Mouse (Mus musculus) macrophage (primary cell): ENCODE measurements at regions not wholly inside any gene's neighbourhood (a gene's known extent, or its start where the extent isn't known, plus 50 kb on each side); places are given as distances from the start of the nearest gene placed in this dataset.
"Not testable (repeated sequence)": the region's sequence is repeated elsewhere in the genome, so short reads cannot be mapped to it uniquely, and the experiment has no call there.

Experiments used
- H3K27ac ChIP-seq: fragments of 350-480 bp; formaldehyde crosslinking; 2 replicates; pipeline ENCODE4 v1.9.0; 2021
- H3K36me3 ChIP-seq: fragments of 350-480 bp; formaldehyde crosslinking; 2 replicates; pipeline ENCODE4 v1.9.0; 2021; ENCODE audit errors: inconsistent target
- H3K4me3 ChIP-seq: fragments of 350-480 bp; formaldehyde crosslinking; 2 replicates; pipeline ENCODE4 v1.9.0; 2021; ENCODE audit errors: inconsistent target
- H3K79me2 ChIP-seq: fragments of 350-480 bp; formaldehyde crosslinking; 2 replicates; pipeline ENCODE4 v1.9.0; 2021; ENCODE audit errors: inconsistent target
- WGBS: methylation state at CpG from one replicate; pipeline ENCODE4 v1.1.7; 2026; ENCODE audit warnings: inconsistent platforms; ENCODE audit not compliant: missing documents; 5-methylcytosine and 5-hydroxymethylcytosine counted together

DNA sequence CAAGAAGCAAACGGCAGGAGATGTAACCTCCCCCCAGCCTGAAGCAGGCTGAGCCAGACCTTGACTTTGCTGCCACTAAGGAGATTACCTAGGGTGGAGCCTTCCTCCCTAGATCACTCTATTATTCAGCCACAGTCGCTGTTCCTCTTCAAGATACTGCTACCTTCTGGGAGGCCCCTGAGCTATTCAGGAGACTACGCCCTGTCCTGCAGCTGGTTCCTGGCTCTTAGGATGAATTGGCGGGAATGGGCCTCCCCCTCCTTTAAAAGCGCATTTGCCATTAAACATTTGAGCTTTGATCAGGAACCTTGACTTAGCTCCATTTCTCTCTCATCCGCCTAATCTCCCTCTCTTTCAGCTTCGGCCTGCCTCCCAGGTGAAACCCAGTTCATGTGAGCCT is 331.8 kb upstream of the Zfp703 start:
- not testable (repeated sequence) for H3K36me3 ChIP-seq, H3K27ac ChIP-seq, H3K79me2 ChIP-seq, H3K4me3 ChIP-seq
- WGBS, result 96% methylated on average over 7 of the region's 7 CpGs

DNA sequence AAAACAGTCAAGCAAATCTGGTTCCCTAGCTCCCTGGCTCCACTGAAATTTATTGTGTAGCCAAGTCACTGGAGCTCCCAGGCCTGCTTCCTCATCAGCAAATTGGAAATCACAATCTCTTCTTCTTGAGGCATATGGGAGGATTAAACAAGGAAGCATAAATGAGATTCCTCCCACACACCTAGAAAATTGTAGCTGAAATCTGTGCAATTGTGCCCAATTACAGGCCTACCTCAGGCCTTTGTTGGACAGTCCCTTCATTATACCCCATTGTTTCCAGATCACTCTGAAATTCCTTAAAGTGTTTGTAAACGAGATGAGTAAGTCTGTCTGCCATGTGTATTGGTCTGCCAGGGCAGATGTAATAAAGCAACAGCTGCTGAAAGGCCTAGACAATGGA is 326.8 kb upstream of the Zfp703 start:
- 44% methylated on average over 1 of the region's 1 CpGs for WGBS
- no peak overlapping the region for H3K4me3 ChIP-seq
- H3K79me2 ChIP-seq, result no peaks in the 10 kb centered on the region
- H3K27ac ChIP-seq, result no peak overlapping the region
- no peaks in the 10 kb centered on the region for H3K36me3 ChIP-seq

DNA sequence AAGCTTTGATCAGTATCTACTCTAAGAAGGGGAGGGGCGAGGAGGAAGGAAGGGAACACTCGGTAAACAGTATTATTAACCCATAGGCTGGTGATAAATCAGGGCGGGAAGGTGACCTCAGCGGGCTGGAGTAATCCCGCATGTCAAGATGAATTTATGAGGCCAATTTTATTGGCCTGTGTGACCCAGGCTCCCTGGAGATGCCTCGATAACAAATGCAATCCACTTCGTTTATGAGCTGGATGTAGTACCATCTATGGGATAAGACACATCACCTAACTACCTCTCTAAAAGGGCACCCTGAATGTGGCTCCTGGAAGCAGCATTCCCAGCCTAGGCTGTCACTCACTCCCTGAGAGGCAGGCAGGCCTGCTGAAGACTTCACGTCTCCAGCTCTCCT is 321.2 kb upstream of the Zfp703 start:
- no peak overlapping the region for H3K4me3 ChIP-seq
- H3K36me3 ChIP-seq, result no peaks in the 10 kb centered on the region
- no peaks in the 10 kb centered on the region for H3K79me2 ChIP-seq
- H3K27ac ChIP-seq, result no peak overlapping the region
- WGBS, result 31% methylated on average over 8 of the region's 8 CpGs

DNA sequence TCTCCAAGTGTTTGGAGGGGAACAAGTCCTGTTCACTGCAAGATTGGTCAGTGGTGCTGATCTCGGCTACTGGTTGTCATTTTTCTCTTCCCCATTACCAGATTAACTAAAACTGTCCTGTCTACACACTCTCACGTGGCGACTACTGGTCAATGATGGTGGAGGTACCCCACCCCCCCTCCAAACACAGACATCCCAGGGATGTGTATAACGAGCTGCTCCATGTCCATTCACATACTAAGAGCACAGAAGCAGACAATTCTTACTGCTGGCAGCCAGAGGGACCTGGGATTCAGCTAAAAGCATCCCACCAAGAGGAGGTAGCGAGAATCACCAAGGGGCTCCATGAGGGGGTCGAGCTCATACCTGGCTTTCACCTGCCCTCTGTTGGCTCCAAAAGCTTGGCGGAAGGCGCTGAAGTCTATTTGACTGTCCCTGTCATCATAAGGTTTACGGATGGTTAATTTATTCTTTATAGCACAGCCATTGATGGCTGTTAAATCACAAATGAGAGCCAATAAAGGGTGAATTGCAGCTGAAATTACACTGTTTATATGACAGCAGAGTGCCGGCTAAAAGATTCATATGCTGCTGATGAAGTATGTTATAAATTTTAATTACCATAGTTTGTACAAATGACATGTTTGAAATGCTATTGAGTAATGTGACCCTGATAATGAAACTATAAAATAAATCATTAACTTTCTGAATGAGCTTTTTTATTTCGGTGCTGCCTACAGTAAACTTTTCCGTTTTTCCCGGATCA is 320.6 kb upstream of the Zfp703 start:
- no peaks in the 10 kb centered on the region for H3K36me3 ChIP-seq
- 84% methylated on average over 13 of the region's 13 CpGs for WGBS
- H3K27ac ChIP-seq, result no peak overlapping the region
- H3K4me3 ChIP-seq, result no peak overlapping the region
- H3K79me2 ChIP-seq, result no peaks in the 10 kb centered on the region

DNA sequence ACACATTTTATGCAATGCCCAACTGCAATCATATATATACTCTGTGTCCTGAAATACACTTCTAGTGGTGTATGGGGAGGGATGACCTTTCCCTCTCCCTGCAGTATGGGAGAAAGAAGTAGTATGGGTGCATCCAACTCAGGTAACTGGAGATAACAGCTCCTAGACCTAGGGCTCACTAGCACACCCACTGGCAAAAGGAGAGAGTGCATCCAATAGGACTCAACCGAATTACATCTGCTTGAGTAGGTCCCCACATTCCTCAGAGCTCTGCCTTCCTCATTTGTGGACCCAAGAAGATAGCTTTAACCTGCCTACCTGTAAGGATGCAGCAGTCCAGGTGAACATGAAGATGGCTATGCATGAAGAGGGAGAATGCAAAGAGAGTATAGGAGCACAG is 317.7 kb upstream of the Zfp703 start:
- WGBS, result 33% methylated on average over 1 of the region's 1 CpGs
- no peak overlapping the region for H3K27ac ChIP-seq
- no peaks in the 10 kb centered on the region for H3K36me3 ChIP-seq
- H3K4me3 ChIP-seq, result no peak overlapping the region
- H3K79me2 ChIP-seq, result no peaks in the 10 kb centered on the region

DNA sequence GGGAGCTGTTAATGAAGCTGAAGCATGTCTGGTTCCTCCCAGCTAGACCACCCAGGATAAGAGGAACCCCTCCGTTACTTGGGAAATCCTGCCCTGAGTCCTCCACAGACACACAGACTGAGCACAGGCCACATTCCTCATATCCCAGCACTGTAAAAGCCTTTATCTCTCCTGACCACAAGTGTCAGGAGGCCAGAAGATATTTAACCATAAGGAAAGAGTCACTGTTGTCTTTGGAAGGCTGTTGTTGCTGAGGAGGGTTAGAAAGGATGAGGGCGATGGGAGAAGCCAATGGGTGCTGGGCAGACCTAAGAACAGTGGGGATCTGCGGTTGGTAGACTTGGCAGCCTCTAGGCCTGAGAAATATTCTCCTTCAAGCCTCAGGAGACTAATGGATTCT is 307.6 kb upstream of the Zfp703 start:
- Histone ChIP-seq H3K27ac (no peak overlapping the region), H3K79me2 (no peaks in the 10 kb centered on the region), H3K4me3 (no peak overlapping the region), H3K36me3 (no peaks in the 10 kb centered on the region)
- WGBS, result 100% methylated on average over 3 of the region's 3 CpGs

DNA sequence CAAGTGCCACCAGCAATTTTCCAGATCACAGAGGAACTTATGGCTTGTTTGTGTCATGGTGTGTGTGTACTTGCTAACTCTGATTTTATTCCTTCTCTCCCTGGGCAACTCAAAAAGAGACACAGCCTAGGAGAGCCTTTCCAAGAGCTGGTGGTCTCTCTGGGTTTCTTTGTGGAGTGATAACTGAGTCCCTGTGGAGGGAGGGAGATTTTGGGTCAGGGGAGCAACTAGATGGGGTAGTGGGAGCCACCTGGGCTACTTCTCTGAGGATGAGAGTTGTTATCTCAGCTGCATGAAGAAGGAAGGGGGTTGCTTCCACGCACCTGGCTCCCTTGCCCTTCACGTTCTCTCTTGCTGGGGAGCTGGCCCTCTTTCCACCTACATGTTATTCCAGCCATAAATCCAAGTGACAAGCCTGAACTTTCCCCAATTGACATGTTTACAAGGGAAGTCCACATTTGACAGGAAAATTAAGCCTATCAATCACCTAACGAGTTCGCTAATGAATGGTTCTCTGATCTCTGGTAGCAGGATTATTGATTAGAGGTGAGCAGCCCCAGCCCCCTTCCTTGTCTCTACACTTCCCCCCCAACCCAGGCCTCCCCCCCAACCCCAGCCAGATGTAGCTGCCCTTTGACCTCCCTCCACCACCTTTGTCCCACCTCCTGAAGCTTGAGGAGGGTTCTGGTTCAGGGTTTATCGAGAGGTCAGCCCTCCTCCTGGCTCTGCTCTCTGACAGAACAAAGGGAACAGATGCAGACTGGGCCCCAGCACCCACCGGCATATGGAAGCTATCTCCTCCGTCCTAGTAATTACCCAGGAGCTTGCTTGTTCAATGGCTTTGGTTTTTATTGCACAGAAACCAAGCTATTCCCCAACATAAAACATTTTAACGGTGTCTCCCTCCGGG is 304.4 kb upstream of the Zfp703 start:
- WGBS, result 77% methylated on average over 9 of the region's 9 CpGs
- H3K4me3 ChIP-seq, result no peak overlapping the region
- H3K79me2 ChIP-seq, result no peaks in the 10 kb centered on the region
- H3K27ac ChIP-seq, result no peak overlapping the region
- H3K36me3 ChIP-seq, result no peaks in the 10 kb centered on the region

DNA sequence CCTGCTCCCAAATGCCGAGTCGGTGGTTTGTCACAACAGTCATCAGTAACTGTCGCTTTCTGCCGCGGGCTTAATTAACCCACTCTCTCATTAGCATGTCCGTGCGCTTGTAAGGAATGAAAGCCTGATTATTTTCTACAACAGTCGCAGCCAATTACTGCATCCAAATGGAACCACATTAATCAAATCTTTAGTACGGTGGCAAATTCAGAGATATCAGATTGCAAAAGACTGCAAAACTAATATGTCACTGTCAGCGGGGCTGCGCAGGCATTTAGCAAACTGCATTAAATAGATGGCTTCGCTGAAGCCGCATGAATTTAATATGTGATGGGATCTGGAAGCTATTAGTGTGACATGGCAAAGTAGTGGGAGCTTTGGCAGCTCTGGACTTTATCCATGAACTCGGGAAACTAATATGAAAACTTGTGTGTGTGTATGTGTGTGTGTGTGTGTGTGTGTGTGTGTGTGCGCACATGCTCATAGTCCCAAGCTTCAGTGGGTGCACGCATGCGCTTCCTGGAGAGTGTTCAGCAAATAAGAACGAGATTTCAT is 299.5 kb upstream of the Zfp703 start:
- WGBS, result 94% methylated on average over 17 of the region's 18 CpGs
- H3K79me2 ChIP-seq, result no peaks in the 10 kb centered on the region

DNA sequence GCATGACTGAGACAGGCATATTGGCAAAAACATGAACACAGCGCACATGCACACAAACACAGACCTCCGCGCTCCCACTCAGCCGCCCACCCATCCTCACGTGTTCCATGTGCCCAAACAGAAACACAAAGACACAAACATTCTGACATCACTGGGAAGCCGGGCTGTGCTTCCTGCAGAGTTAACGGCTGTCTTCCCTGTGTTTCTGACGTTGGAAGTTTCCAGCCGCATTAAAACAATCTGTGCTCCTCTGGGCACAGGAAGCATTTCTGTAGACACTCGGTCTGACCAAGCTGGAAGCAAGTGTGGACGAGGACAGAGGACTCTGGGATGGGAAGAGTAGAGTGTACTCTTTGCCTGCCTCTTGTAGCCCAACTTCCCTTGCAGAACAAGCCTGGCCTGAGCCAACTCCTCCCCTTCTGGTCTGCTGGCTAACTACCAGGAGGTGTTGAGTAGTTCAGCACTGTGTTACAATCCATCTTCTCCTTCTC is 296.2 kb upstream of the Zfp703 start:
- H3K36me3 ChIP-seq, result no peaks in the 10 kb centered on the region
- H3K4me3 ChIP-seq, result no peak overlapping the region
- H3K79me2 ChIP-seq, result no peaks in the 10 kb centered on the region
- H3K27ac ChIP-seq, result no peak overlapping the region
- WGBS, result 83% methylated on average over 11 of the region's 11 CpGs

More for the DNA sequence above, 299.5 kb upstream of the Zfp703 start:
- H3K27ac ChIP-seq, result no peak overlapping the region
- H3K36me3 ChIP-seq, result no peaks in the 10 kb centered on the region
- H3K4me3 ChIP-seq, result no peak overlapping the region

DNA sequence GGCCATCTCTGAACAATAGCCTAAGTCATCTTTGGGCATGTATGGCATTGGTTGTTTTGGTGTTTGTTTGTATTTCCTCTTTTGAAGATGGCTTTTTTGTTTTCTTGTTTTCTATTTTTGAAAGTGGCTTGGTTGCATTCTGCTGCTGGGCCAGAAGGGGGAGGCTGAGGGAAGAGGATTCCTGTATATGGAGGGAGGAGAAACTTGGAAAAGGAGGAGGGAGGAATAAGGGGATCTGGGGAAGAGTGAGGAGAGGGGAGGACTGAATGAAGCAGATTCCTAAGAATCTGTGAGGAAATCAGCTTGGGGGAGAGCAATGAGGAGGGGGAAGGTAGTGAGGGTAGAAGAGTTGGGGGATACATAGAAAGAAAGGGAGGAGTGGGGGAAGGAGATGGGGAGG is 290.0 kb upstream of the Zfp703 start:
- Histone ChIP-seq H3K27ac (no peak overlapping the region), H3K4me3 (no peak overlapping the region), H3K36me3 (no peaks in the 10 kb centered on the region), H3K79me2 (no peaks in the 10 kb centered on the region)

DNA sequence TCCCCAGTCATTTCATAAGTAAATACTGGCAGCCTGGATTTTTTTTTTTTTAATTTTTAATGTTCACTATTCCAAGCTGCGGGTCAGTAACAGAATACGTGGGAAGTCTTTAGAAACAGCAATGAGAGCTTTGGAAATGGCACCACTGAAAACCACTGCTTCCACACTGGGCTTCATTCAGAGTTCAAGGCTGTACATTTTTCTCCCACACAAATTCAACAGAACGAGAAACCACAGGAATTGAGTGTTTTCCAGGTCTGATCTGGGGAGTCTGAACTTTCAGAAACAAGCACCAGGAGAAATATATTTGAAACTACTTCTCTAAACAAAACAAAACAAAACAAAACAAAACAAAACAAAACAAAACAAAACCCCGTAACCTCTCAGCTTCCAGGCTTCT is 289.1 kb upstream of the Zfp703 start:
- H3K27ac ChIP-seq, result peak overlapping the region; percentile 13; the same call in 1 of the 2 replicates
- WGBS, result 89% methylated on average over 4 of the region's 4 CpGs
- no peak overlapping the region for H3K4me3 ChIP-seq
- no peaks in the 10 kb centered on the region for H3K79me2 ChIP-seq
- H3K36me3 ChIP-seq, result no peaks in the 10 kb centered on the region

DNA sequence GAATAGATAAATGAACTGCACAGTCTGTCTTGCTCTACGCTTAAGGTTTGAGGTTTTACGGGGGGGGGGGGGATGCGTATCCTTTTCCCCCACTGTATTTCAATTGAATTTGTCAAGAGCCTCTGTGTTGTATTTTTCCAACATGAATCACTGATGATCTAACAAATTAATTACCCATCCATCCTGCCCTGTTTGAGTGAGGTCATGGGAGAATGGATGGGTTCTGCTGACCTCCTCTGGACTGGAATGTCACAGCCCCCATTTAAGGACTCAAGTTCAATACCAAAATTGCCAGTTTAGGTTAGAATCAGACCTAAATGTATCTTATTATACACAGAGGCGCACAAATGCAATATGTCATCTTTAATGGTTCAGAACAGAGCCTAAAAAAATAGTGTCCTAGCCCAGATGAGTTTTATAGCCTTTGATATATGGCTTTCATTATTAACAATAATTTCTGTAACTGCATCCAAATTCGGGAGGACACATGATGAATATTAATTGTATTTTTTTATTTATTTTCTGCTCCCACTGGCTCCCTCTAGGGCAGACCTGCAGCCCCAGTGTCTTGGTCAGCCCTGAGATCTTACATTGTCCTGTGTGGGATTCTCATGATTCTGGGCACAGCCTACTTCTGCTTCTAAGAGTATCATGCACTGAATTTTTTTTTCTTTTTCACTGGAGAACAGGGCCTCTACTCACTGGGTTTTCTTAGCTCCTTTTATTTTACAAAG is 288.2 kb upstream of the Zfp703 start:
- Histone ChIP-seq H3K4me3 (no peak overlapping the region), H3K27ac (peak overlapping the region; percentile 85), H3K79me2 (no peaks in the 10 kb centered on the region), H3K36me3 (no peaks in the 10 kb centered on the region)
- 79% methylated on average over 4 of the region's 5 CpGs for WGBS

DNA sequence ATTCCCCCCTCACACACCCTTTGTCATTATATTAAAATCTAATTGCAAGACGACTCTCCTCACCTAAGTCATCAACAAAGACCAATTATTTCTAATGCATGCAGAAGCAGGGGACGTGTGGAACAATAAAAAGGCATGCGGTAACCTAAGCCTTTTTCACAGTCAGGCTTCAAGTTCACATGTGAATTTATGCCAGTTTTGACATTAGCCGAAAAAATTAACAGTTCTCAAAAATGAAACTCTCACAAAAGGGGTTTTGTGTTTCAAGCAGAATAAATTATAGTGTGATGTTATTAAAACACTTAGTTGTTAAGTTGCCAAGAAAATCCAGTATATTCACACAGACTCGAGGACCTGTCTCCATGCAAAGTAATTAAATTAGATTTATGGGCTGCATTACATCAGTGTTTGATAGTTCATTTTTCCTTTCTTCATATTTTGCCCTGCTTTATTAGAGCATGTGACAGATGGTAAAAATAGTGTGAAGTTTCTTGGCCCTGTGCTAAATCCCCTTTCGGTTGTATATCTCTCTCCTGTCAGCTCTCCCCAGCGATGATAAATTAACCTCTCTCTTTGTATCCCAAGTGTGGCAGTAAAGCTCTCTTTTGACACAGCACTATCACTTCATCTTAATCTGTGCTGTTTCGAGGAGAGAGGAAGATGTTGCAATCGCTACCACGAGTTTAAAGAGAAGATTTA is 287.5 kb upstream of the Zfp703 start:
- peak overlapping the region; percentile 85 for H3K27ac ChIP-seq
- H3K36me3 ChIP-seq, result no peaks in the 10 kb centered on the region
- 34% methylated on average over 10 of the region's 10 CpGs for WGBS
- no peak overlapping the region for H3K4me3 ChIP-seq
- no peaks in the 10 kb centered on the region for H3K79me2 ChIP-seq

DNA sequence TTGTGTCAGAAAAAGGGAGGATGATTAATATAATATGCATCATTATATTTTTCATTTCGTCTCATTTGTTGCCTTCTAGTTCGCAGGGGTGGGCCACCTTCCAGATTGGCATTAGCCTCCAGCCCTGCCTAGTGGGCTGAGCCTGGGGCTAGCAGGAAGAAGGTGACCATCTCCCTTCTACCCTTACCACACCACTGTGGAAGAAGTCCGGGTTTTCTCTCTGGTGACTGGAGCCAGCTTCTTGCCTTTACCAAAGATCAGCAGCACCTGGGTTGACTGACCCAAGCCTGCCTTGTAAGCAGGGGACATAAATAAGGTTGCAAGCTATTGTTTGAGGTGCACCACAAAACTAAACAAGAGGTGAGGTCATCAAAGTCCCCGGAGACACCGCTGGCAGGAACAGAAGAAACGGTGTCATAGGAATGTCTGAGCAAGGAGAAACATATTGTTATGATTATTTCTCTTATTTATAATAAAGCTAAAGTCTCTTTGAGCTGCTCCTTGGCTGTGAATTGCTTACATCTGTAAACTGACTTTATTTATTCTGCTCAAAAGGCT is 286.9 kb upstream of the Zfp703 start:
- H3K4me3 ChIP-seq, result no peak overlapping the region
- no peaks in the 10 kb centered on the region for H3K36me3 ChIP-seq
- no peaks in the 10 kb centered on the region for H3K79me2 ChIP-seq
- WGBS, result 51% methylated on average over 4 of the region's 6 CpGs
- peak overlapping the region; percentile 85 for H3K27ac ChIP-seq
